Mouse (Mus musculus): ENCODE data around the gene Snap25.

GRCm38 (mm10) chr2:136670539-136671271 is 42.5 kb upstream of the Snap25 start:
- TF ChIP-seq POLR2A (IDR thresholded peaks at IDR 0.05; ENCODE audit: control insufficient read depth, low read depth, low read length) = no peak
- no peak for TF ChIP-seq CTCF (IDR thresholded peaks at IDR 0.05; ENCODE audit: control insufficient read depth, insufficient read depth, insufficient replicate concordance, low read depth, low read length)

Data from testis, adult 2 months (tissue).